Mouse (Mus musculus) embryonic facial prominence, embryonic 14.5 days (tissue): ENCODE measurements around the gene Rnf144b. TPM values are rescaled to one million over a fixed set of nuclear protein-coding genes. Genes with fewer than 3 reads are reported as not detected.
A peak's percentile ranks its signal among the peaks of the same experiment; 100 is the strongest.

ENCODE experiments used
- ATAC-seq: fragments of 200-750 bp; cut with Nextera tagmentation; 2 replicates; pipeline ENCODE4 v1.8.0; 2017; ENCODE audit warnings: low read depth, moderate number of reproducible peaks, moderate TSS enrichment
- DNase-seq: peaks from one replicate; pipeline ENCODE4 v3.0.0-alpha.2; 2015; ENCODE audit warnings: low spot score
- H3K27ac ChIP-seq: fragments of 300-500 bp; sonication (generic); replicated peaks from 2 replicates; pipeline ENCODE4 v1.5.1; 2014; ENCODE audit warnings: low read depth, mild to moderate bottlenecking, low read length, moderate library complexity
- H3K27me3 ChIP-seq: fragments of 300-500 bp; sonication (generic); replicated peaks from 2 replicates; pipeline ENCODE4 v1.6.1; 2014; ENCODE audit warnings: low read length; ENCODE audit not compliant: control insufficient read depth, insufficient read depth
- H3K36me3 ChIP-seq: fragments of 300-500 bp; sonication (generic); 2 replicates; pipeline ENCODE4 v1.6.1; 2014; ENCODE audit warnings: low read length, mixed read lengths; ENCODE audit not compliant: control insufficient read depth, insufficient read depth
- H3K4me1 ChIP-seq: fragments of 300-500 bp; sonication (generic); 2 replicates; pipeline ENCODE4 v1.6.1; 2014; ENCODE audit warnings: antibody characterized with exemption, low read length; ENCODE audit not compliant: control insufficient read depth, insufficient read depth
- H3K4me2 ChIP-seq: fragments of 300-500 bp; sonication (generic); 2 replicates; pipeline ENCODE4 v1.6.1; 2014; ENCODE audit warnings: low read depth, mild to moderate bottlenecking, low read length, moderate library complexity, mixed read lengths
- H3K4me3 ChIP-seq: fragments of 300-500 bp; sonication (generic); 2 replicates; pipeline ENCODE4 v1.5.1; 2014; ENCODE audit warnings: low read depth, mild to moderate bottlenecking, low read length
- H3K9ac ChIP-seq: fragments of 300-500 bp; sonication (generic); 2 replicates; pipeline ENCODE4 v1.6.1; 2014; ENCODE audit warnings: low read depth, mild to moderate bottlenecking, low read length, moderate library complexity, mixed read lengths
- H3K9me3 ChIP-seq: fragments of 300-500 bp; sonication (generic); 2 replicates; pipeline ENCODE4 v1.6.1; 2016; ENCODE audit warnings: low read length; ENCODE audit not compliant: control insufficient read depth
- WGBS: fragments of 180-500 bp; shearing (Covaris S2); extraction: QIAGEN DNeasy Blood & Tissue Kit; methylation state at CpG from one replicate; pipeline ENCODE4 v1.1.7; 2014; 5-methylcytosine and 5-hydroxymethylcytosine counted together
- polyA plus RNA-seq: library from polyadenylated mRNA; unstranded; fragments of >200 nt; fragmentation: Nextera tagmentation; extraction: Ambion mirVana; gene quantifications from 2 replicates; pipeline ENCODE4 v1.2.1, GENCODE M21; 2014

The Rnf144b gene
- polyA plus RNA-seq, 1 experiment from 2014 or later, result 4.9 TPM

- DNase-seq (no peak), ATAC-seq (no peak)
- no peak overlapping the region for H3K4me2 ChIP-seq
- 75% methylated on average over 2 of the region's 2 CpGs for WGBS
- no peak overlapping the region for H3K4me3 ChIP-seq
- H3K9me3 ChIP-seq, result no peaks in the 10 kb centered on the region
- H3K9ac ChIP-seq, result no peak overlapping the region
- no peaks in the 10 kb centered on the region for H3K27me3 ChIP-seq
- peaks cover 82% of the 10 kb centered on the region for H3K36me3 ChIP-seq
- H3K4me1 ChIP-seq, result no peaks in the 10 kb centered on the region
- H3K27ac ChIP-seq, result no peak overlapping the region; the same call in 1 of the 2 replicates
Measured at GRCm38 (mm10) chr13:47096591-47096990, 25.9 kb upstream of the Rnf144b start.

- DNase-seq, result no peak
- Histone ChIP-seq H3K36me3 (peaks cover 73% of the 10 kb centered on the region), H3K4me2 (no peak overlapping the region), H3K4me1 (peaks cover 14% of the 10 kb centered on the region), H3K27ac (no peak overlapping the region), H3K9me3 (no peaks in the 10 kb centered on the region), H3K9ac (no peak overlapping the region), H3K27me3 (no peaks in the 10 kb centered on the region), H3K4me3 (no peak overlapping the region)
- no peak for ATAC-seq
- 88% methylated on average over 7 of the region's 7 CpGs for WGBS
Measured at GRCm38 (mm10) chr13:47099265-47099664, 23.2 kb upstream of the Rnf144b start.

- H3K4me2 ChIP-seq, result no peak overlapping the region
- H3K9ac ChIP-seq, result no peak overlapping the region
- ATAC-seq (no peak), DNase-seq (no peak)
- H3K27me3 ChIP-seq, result no peaks in the 10 kb centered on the region
- no peaks in the 10 kb centered on the region for H3K9me3 ChIP-seq
- H3K4me1 ChIP-seq, result peaks cover 15% of the 10 kb centered on the region
- H3K27ac ChIP-seq, result no peak overlapping the region
- WGBS, result 80% methylated on average over 2 of the region's 2 CpGs
- H3K4me3 ChIP-seq, result no peak overlapping the region
- H3K36me3 ChIP-seq, result peaks cover 61% of the 10 kb centered on the region
Measured at GRCm38 (mm10) chr13:47100587-47100986, 21.9 kb upstream of the Rnf144b start.

GRCm38 (mm10) chr13:47104146-47104545 is 18.3 kb upstream of the Rnf144b start:
- H3K4me3 ChIP-seq, result peak overlapping the region; percentile 98
- no peak for ATAC-seq
- WGBS, result 22% methylated on average over 2 of the region's 2 CpGs
- no peaks in the 10 kb centered on the region for H3K9me3 ChIP-seq
- peak overlapping the region; percentile 81 for H3K4me2 ChIP-seq
- H3K27me3 ChIP-seq, result no peaks in the 10 kb centered on the region
- H3K4me1 ChIP-seq, result peaks cover 22% of the 10 kb centered on the region
- peak overlapping the region; percentile 97 for H3K9ac ChIP-seq
- peaks cover 27% of the 10 kb centered on the region for H3K36me3 ChIP-seq
- DNase-seq, result no peak
- H3K27ac ChIP-seq, result peak overlapping the region; percentile 100; the same call in 1 of the 2 replicates

GRCm38 (mm10) chr13:47104856-47105541 is 17.5 kb upstream of the Rnf144b start:
- Histone ChIP-seq H3K27ac (peak overlapping the region; percentile 100), H3K4me2 (peak overlapping the region; percentile 81), H3K36me3 (peaks cover 19% of the 10 kb centered on the region), H3K27me3 (no peaks in the 10 kb centered on the region), H3K4me1 (peaks cover 22% of the 10 kb centered on the region), H3K9me3 (no peaks in the 10 kb centered on the region), H3K4me3 (peak overlapping the region; percentile 98), H3K9ac (peak overlapping the region; percentile 97)
- under 1% methylated on average over 25 of the region's 25 CpGs for WGBS
- peak; percentile 52 for DNase-seq
- ATAC-seq, result no peak

- under 1% methylated on average over 50 of the region's 129 CpGs for WGBS
Measured at GRCm38 (mm10) chr13:47105711-47106579, 16.5 kb upstream of the Rnf144b start, which contains the start of gene Dek. Gene Dek, minus strand, starts transcription at chr13:47106201.

GRCm38 (mm10) chr13:47106580-47106888 is 15.9 kb upstream of the Rnf144b start:
- H3K27ac ChIP-seq, result peak overlapping the region; percentile 100
- H3K9ac ChIP-seq, result peak overlapping the region; percentile 97
- ATAC-seq, result peak; percentile 4; the same call in 1 of the 2 replicates
- H3K9me3 ChIP-seq, result no peaks in the 10 kb centered on the region
- H3K36me3 ChIP-seq, result 0 out of 2 replicates have a peak, but pooled peaks cover 6% of the 10 kb centered on the region
- H3K4me3 ChIP-seq, result peak overlapping the region; percentile 98
- DNase-seq, result no peak
- H3K27me3 ChIP-seq, result no peaks in the 10 kb centered on the region
- H3K4me2 ChIP-seq, result peak overlapping the region; percentile 81
- 0% methylated on average over 20 of the region's 20 CpGs for WGBS
- peaks cover 22% of the 10 kb centered on the region for H3K4me1 ChIP-seq

More at GRCm38 (mm10) chr13:47105711-47106579, 16.5 kb upstream of the Rnf144b start, which contains the start of gene Dek:
- peak within 1 kb of the TSS; percentile 98 for H3K4me3 ChIP-seq
- H3K4me1 ChIP-seq, result peaks cover 22% of the 10 kb centered on the region
- H3K9ac ChIP-seq, result peak within 1 kb of the TSS; percentile 97
- peak within 1 kb of the TSS; percentile 100 for H3K27ac ChIP-seq
- H3K4me2 ChIP-seq, result peak within 1 kb of the TSS; percentile 81
- ATAC-seq (peak; percentile 92), DNase-seq (peak; percentile 96)
- no peaks in the 10 kb centered on the region for H3K9me3 ChIP-seq
- H3K27me3 ChIP-seq, result no peaks in the 10 kb centered on the region
- H3K36me3 ChIP-seq, result peaks cover 11% of the 10 kb centered on the region; the same call in 1 of the 2 replicates

- no peak overlapping the region for H3K9ac ChIP-seq
- H3K4me1 ChIP-seq, result peaks cover 9% of the 10 kb centered on the region
- no peaks in the 10 kb centered on the region for H3K36me3 ChIP-seq
- H3K27ac ChIP-seq, result no peak overlapping the region
- WGBS, result 76% methylated on average over 2 of the region's 2 CpGs
- no peak overlapping the region for H3K4me2 ChIP-seq
- no peak for ATAC-seq
- H3K27me3 ChIP-seq, result no peaks in the 10 kb centered on the region
- H3K4me3 ChIP-seq, result no peak overlapping the region
- DNase-seq, result no peak
- H3K9me3 ChIP-seq, result no peaks in the 10 kb centered on the region
Measured at GRCm38 (mm10) chr13:47109239-47109638, 13.2 kb upstream of the Rnf144b start.
